Mouse (Mus musculus) embryonic facial prominence, embryonic 12.5 days (tissue): ENCODE measurements at regions not wholly inside any gene's neighbourhood (a gene's known extent, or its start where the extent isn't known, plus 50 kb on each side); places are given as distances from the start of the nearest gene placed in this dataset.

Experiments
- ATAC-seq: fragments of 200-750 bp; cut with Nextera tagmentation; 2 replicates; pipeline ENCODE4 v1.8.0; 2017; ENCODE audit not compliant: insufficient number of reproducible peaks, insufficient read depth, low FRiP score, low TSS enrichment
- H3K27ac ChIP-seq: fragments of 300-500 bp; sonication (generic); 2 replicates; pipeline ENCODE4 v1.5.1; 2016; ENCODE audit warnings: mild to moderate bottlenecking
- H3K27me3 ChIP-seq: fragments of 300-500 bp; sonication (generic); 2 replicates; pipeline ENCODE4 v1.6.1; 2016; ENCODE audit warnings: mild to moderate bottlenecking, moderate library complexity
- H3K36me3 ChIP-seq: fragments of 300-500 bp; sonication (generic); 2 replicates; pipeline ENCODE4 v1.6.1; 2016; ENCODE audit warnings: mild to moderate bottlenecking
- H3K4me1 ChIP-seq: fragments of 300-500 bp; sonication (generic); 2 replicates; pipeline ENCODE4 v1.6.1; 2016
- H3K4me2 ChIP-seq: fragments of 300-500 bp; sonication (generic); replicated peaks from 2 replicates; pipeline ENCODE4 v1.6.1; 2016; ENCODE audit warnings: mild to moderate bottlenecking, moderate library complexity
- H3K4me3 ChIP-seq: fragments of 300-500 bp; sonication (generic); 2 replicates; pipeline ENCODE4 v1.5.1; 2016; ENCODE audit warnings: mild to moderate bottlenecking
- H3K9ac ChIP-seq: fragments of 300-500 bp; sonication (generic); 2 replicates; pipeline ENCODE4 v1.6.1; 2016; ENCODE audit warnings: mild to moderate bottlenecking, moderate library complexity
- H3K9me3 ChIP-seq: fragments of 300-500 bp; sonication (generic); 2 replicates; pipeline ENCODE4 v1.6.1; 2016; ENCODE audit warnings: mild to moderate bottlenecking, moderate library complexity
- WGBS: fragments of 180-500 bp; shearing (Covaris S2); methylation state at CpG from one replicate; pipeline ENCODE4 v1.1.7; 2016; 5-methylcytosine and 5-hydroxymethylcytosine counted together

DNA sequence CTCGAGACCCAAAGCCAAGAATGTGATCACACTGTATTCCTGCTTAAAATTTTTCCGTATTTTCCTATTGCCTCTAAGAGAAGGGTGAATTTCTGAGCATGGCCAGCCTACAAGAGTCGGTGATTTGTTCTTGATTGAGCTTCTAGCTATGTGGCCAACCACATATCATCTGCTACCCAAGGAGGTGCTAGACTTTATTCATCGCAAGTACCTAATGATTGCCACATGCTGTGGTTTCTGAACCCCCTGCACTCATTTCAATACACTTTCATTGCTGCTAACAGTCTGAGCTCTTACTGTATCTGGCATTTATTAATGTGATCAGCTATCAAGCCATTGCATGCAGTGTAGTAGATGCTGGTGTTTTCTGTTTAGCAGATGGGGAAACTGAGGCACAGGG is 432.2 kb downstream of the Ttll7 start:
- Histone ChIP-seq H3K27ac (no peak overlapping the region), H3K9ac (no peak overlapping the region), H3K9me3 (no peaks in the 10 kb centered on the region), H3K27me3 (no peaks in the 10 kb centered on the region), H3K4me2 (no peak overlapping the region), H3K4me3 (no peak overlapping the region), H3K4me1 (peaks cover 17% of the 10 kb centered on the region), H3K36me3 (no peaks in the 10 kb centered on the region)
- 60% methylated on average over 4 of the region's 4 CpGs for WGBS
- ATAC-seq = no peak

DNA sequence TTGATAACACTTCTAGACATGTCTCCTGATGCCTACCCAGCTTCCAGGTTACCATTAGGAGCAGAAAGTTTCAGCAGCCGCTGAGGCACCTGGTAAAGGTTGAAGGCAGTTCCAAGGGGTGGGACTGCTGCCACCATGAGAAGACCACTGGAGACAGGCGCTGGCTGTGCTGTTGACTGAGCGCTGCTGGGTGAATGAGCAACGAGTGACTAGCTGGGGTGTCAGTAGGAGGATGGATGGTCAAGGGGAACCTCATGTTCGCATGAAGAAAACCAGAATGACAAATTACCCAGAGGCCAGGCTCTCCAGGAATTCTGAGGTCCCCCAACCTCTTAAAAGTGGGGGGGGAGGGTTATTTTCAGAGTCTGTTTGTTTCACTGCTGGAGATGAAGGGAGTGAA is 433.3 kb downstream of the Ttll7 start:
- ATAC-seq = no peak
- H3K36me3 ChIP-seq = no peaks in the 10 kb centered on the region
- WGBS = 76% methylated on average over 5 of the region's 5 CpGs
- H3K27ac ChIP-seq = no peak overlapping the region
- H3K4me1 ChIP-seq = peaks cover 17% of the 10 kb centered on the region
- H3K4me3 ChIP-seq = no peak overlapping the region
- no peak overlapping the region for H3K4me2 ChIP-seq
- H3K27me3 ChIP-seq = no peaks in the 10 kb centered on the region
- no peaks in the 10 kb centered on the region for H3K9me3 ChIP-seq
- H3K9ac ChIP-seq = no peak overlapping the region

- no peaks in the 10 kb centered on the region for H3K27me3 ChIP-seq
- H3K9ac ChIP-seq = no peak overlapping the region
- H3K9me3 ChIP-seq = no peaks in the 10 kb centered on the region
- no peak overlapping the region for H3K4me3 ChIP-seq
- H3K36me3 ChIP-seq = no peaks in the 10 kb centered on the region
- H3K4me2 ChIP-seq = no peak overlapping the region
- ATAC-seq = no peak
- no peak overlapping the region for H3K27ac ChIP-seq
- peaks cover 17% of the 10 kb centered on the region for H3K4me1 ChIP-seq
- WGBS = 68% methylated on average over 8 of the region's 8 CpGs
Observed at GRCm38 (mm10) chr3:147287503-147287902, 435.3 kb downstream of the Ttll7 start.

DNA sequence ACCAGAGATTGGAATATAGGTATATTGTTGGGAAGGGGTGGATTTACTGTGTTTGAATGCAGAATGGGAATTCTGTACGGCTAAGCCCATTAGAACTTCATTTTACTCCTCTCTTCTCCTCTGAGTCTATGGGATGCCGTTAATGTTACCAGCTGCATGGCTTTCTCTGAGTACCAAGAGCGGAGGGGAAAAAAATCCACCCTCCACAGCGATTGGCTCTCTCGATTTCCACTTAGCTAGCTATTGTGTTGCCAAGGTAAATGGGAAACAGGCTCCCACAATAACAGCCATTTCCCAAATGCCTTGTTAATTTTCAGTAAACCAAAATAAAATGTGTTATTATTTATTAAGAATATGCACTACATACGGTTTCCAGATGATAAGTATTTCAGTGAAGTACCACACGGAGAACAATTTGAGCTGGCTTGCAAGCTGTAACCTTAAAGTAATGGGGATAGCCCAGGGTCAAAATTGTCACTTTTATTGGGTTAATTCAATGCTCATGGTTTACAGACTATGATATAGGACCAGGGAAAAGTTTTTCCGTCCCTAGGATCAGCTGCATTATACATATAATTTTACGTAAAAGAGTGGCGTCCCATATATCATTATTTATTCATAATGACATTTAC is 439.6 kb downstream of the Ttll7 start:
- H3K27me3 ChIP-seq = no peaks in the 10 kb centered on the region
- H3K36me3 ChIP-seq = no peaks in the 10 kb centered on the region
- ATAC-seq = no peak
- no peak overlapping the region for H3K4me3 ChIP-seq
- no peak overlapping the region for H3K9ac ChIP-seq
- no peak overlapping the region for H3K27ac ChIP-seq
- H3K4me1 ChIP-seq = no peaks in the 10 kb centered on the region
- H3K4me2 ChIP-seq = no peak overlapping the region
- WGBS = 57% methylated on average over 10 of the region's 10 CpGs
- H3K9me3 ChIP-seq = no peaks in the 10 kb centered on the region

- Histone ChIP-seq H3K9me3 (no peaks in the 10 kb centered on the region), H3K4me3 (no peak overlapping the region), H3K36me3 (no peaks in the 10 kb centered on the region), H3K27ac (no peak overlapping the region), H3K9ac (no peak overlapping the region), H3K4me2 (no peak overlapping the region), H3K27me3 (no peaks in the 10 kb centered on the region), H3K4me1 (no peaks in the 10 kb centered on the region)
- 17% methylated on average over 9 of the region's 9 CpGs for WGBS
- no peak for ATAC-seq
Observed at GRCm38 (mm10) chr3:147298065-147298464, 445.9 kb downstream of the Ttll7 start.

DNA sequence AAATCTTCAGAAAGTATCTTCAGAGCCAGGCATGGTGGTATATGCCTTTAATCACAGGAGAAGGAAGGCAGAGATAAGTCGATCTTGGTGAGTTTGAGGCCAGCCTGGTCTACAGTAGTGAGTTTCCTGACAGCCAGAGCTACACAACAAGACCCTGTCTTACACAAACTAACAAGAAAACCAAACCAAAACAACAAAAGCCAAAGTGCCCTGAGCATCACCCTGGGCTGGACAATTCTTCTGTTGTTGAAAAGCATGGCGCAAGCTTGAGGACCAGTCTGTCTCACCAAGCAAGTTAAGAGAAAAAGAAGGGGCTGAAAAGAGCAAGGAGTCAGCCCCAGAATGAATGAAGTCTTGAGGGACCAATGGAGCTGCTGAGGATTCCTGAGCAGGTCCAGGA is 473.4 kb downstream of the Ttll7 start:
- no peak overlapping the region for H3K27ac ChIP-seq
- no peak for ATAC-seq
- H3K4me2 ChIP-seq = no peak overlapping the region
- H3K9ac ChIP-seq = no peak overlapping the region
- H3K4me3 ChIP-seq = no peak overlapping the region
- H3K4me1 ChIP-seq = no peaks in the 10 kb centered on the region
- WGBS = 90% methylated on average over 2 of the region's 2 CpGs
- H3K9me3 ChIP-seq = no peaks in the 10 kb centered on the region
- no peaks in the 10 kb centered on the region for H3K27me3 ChIP-seq
- no peaks in the 10 kb centered on the region for H3K36me3 ChIP-seq

DNA sequence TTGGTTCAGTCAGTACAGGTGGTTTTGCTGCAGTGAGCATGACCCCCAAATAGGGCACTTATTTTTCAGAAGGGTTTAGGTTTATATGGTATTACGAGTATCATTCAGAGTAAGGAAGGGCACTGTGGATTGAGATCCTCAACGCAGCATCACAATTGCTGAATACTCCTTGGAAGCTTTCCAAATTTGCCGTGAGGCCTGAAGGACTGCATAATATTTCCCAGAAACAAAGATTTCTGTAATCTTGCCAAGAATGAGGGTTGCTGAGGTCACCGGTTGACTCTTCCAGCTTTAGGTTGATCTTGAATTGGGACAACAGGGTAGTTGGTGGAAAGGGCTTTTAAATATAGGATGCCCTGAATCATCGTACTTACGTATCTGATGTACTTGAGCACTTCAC is 482.1 kb downstream of the Ttll7 start:
- Histone ChIP-seq H3K27ac (no peak overlapping the region), H3K4me3 (no peak overlapping the region), H3K9me3 (no peaks in the 10 kb centered on the region), H3K4me2 (no peak overlapping the region), H3K4me1 (no peaks in the 10 kb centered on the region), H3K27me3 (no peaks in the 10 kb centered on the region), H3K36me3 (no peaks in the 10 kb centered on the region), H3K9ac (no peak overlapping the region)
- 79% methylated on average over 6 of the region's 6 CpGs for WGBS
- no peak for ATAC-seq

GRCm38 (mm10) chr3:147335286-147335685 is 483.1 kb downstream of the Ttll7 start:
- H3K36me3 ChIP-seq = no peaks in the 10 kb centered on the region
- H3K9ac ChIP-seq = no peak overlapping the region
- H3K4me2 ChIP-seq = no peak overlapping the region
- WGBS = 52% methylated on average over 7 of the region's 7 CpGs
- no peaks in the 10 kb centered on the region for H3K4me1 ChIP-seq
- H3K27ac ChIP-seq = no peak overlapping the region
- H3K27me3 ChIP-seq = no peaks in the 10 kb centered on the region
- no peak overlapping the region for H3K4me3 ChIP-seq
- no peaks in the 10 kb centered on the region for H3K9me3 ChIP-seq
- ATAC-seq = no peak

DNA sequence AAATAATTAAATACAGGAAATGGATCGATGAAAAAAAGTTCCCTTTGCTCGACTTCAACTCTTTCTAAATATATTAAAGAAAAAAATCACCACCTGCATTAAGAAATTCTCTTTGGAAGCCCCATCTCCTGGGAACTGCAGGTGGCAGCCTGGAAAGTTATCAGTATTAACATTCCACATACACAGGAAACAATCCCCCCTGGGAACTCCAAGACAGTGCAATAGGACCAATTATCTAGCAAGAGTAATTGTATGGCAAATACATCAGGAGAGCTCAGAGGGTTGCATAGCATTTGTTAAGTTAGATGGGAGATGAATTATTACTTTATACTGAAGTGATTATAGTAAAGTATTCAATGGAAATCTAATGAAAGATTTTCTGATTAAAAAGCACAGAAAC is 487.3 kb downstream of the Ttll7 start:
- ATAC-seq = no peak
- H3K4me3 ChIP-seq = no peak overlapping the region
- H3K4me2 ChIP-seq = no peak overlapping the region
- no peak overlapping the region for H3K27ac ChIP-seq
- H3K36me3 ChIP-seq = no peaks in the 10 kb centered on the region
- H3K9ac ChIP-seq = no peak overlapping the region
- no peaks in the 10 kb centered on the region for H3K9me3 ChIP-seq
- peaks cover 6% of the 10 kb centered on the region; the same call in 1 of the 2 replicates for H3K4me1 ChIP-seq
- WGBS = 56% methylated on average over 2 of the region's 2 CpGs
- no peaks in the 10 kb centered on the region for H3K27me3 ChIP-seq

GRCm38 (mm10) chr3:147347278-147348039 is 495.3 kb downstream of the Ttll7 start:
- no peaks in the 10 kb centered on the region for H3K9me3 ChIP-seq
- no peak overlapping the region for H3K4me3 ChIP-seq
- no peak overlapping the region for H3K9ac ChIP-seq
- ATAC-seq = no peak
- WGBS = 48% methylated on average over 5 of the region's 5 CpGs
- H3K27ac ChIP-seq = no peak overlapping the region
- H3K27me3 ChIP-seq = no peaks in the 10 kb centered on the region
- H3K4me2 ChIP-seq = no peak overlapping the region
- no peaks in the 10 kb centered on the region for H3K36me3 ChIP-seq
- peaks cover 12% of the 10 kb centered on the region; the same call in 1 of the 2 replicates for H3K4me1 ChIP-seq

DNA sequence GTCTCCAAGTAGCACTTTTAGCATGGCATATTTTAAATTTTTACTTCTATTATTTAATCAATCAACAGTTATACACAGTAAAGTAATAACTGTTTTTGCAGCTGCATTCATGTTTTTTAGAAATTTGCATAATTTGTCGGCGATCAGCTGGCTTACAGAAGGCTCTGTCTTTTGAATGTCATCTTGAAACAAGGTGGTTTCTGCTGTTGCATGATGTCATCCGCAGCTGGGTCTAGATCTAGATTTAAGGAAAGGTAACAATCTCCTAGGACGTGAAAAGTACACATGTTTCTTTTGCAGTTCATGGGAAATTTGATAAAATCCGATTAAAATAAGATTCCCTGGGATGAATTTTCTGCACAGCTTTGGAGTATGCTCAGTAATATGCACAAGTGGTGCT is 534.9 kb downstream of the Ttll7 start:
- Histone ChIP-seq H3K27me3 (no peaks in the 10 kb centered on the region), H3K36me3 (no peaks in the 10 kb centered on the region), H3K4me2 (no peak overlapping the region), H3K9ac (no peak overlapping the region), H3K4me3 (no peak overlapping the region), H3K9me3 (no peaks in the 10 kb centered on the region), H3K4me1 (no peaks in the 10 kb centered on the region), H3K27ac (no peak overlapping the region)
- ATAC-seq = no peak
- 89% methylated on average over 5 of the region's 5 CpGs for WGBS

DNA sequence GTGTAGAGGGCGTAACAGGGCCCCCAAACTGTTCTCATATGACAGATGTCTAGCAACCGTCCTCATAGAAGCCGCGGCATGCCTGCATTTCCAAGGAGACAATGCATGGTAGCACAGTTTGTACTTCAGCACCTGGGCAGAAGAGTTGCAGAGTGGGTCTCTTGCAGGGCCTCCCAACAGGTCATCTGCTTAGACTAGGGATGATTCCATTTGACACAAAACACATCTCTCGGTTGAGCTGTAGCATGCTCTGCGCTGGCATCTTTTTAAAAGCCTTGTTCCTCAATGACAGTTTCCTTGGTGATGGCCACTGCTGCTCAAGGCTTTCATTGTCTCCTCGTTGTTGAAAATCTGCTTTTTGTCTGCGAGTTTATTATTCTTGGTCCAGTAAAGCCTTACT is 546.1 kb downstream of the Ttll7 start:
- H3K9me3 ChIP-seq = no peaks in the 10 kb centered on the region
- ATAC-seq = no peak
- H3K27me3 ChIP-seq = no peaks in the 10 kb centered on the region
- H3K27ac ChIP-seq = no peak overlapping the region
- H3K4me2 ChIP-seq = no peak overlapping the region
- H3K4me3 ChIP-seq = no peak overlapping the region
- no peaks in the 10 kb centered on the region for H3K4me1 ChIP-seq
- no peaks in the 10 kb centered on the region for H3K36me3 ChIP-seq
- H3K9ac ChIP-seq = no peak overlapping the region
- WGBS = 78% methylated on average over 8 of the region's 8 CpGs
